Mouse (Mus musculus) hindbrain, embryonic 12.5 days (tissue): Measurements from ENCODE around the gene Atp11c. TPM values are rescaled to one million over a fixed set of nuclear protein-coding genes. Genes with fewer than 3 reads are reported as not detected.

Source experiments
- ATAC-seq: fragments of 200-750 bp; cut with Nextera tagmentation; 2 replicates; pipeline ENCODE4 v1.8.0; 2017; ENCODE audit warnings: moderate TSS enrichment; ENCODE audit not compliant: low FRiP score
- H3K27ac ChIP-seq: fragments of 300-500 bp; sonication (generic); 2 replicates; pipeline ENCODE4 v1.5.1; 2016; ENCODE audit warnings: mild to moderate bottlenecking
- H3K27me3 ChIP-seq: fragments of 300-500 bp; sonication (generic); 2 replicates; pipeline ENCODE4 v1.6.1; 2016; ENCODE audit warnings: mild to moderate bottlenecking
- H3K36me3 ChIP-seq: fragments of 300-500 bp; sonication (generic); 2 replicates; pipeline ENCODE4 v1.6.1; 2016; ENCODE audit warnings: mild to moderate bottlenecking
- H3K4me1 ChIP-seq: fragments of 300-500 bp; sonication (generic); 2 replicates; pipeline ENCODE4 v1.6.1; 2016
- H3K4me2 ChIP-seq: fragments of 300-500 bp; sonication (generic); replicated peaks from 2 replicates; pipeline ENCODE4 v1.6.1; 2016; ENCODE audit warnings: mild to moderate bottlenecking
- H3K4me3 ChIP-seq: fragments of 300-500 bp; sonication (generic); 2 replicates; pipeline ENCODE4 v1.5.1; 2016; ENCODE audit warnings: mild to moderate bottlenecking
- H3K9ac ChIP-seq: fragments of 300-500 bp; sonication (generic); 2 replicates; pipeline ENCODE4 v1.6.1; 2016; ENCODE audit warnings: mild to moderate bottlenecking, moderate library complexity
- H3K9me3 ChIP-seq: fragments of 300-500 bp; sonication (generic); replicated peaks from 2 replicates; pipeline ENCODE4 v1.6.1; 2016; ENCODE audit warnings: mild to moderate bottlenecking
- WGBS: fragments of 180-500 bp; shearing (Covaris S2); methylation state at CpG from one replicate; pipeline ENCODE4 v1.1.7; 2016; 5-methylcytosine and 5-hydroxymethylcytosine counted together
- polyA plus RNA-seq: library from polyadenylated mRNA; unstranded; fragments of >200 nt; fragmentation: Nextera tagmentation; extraction: Ambion mirVana; gene quantifications from 2 replicates; pipeline ENCODE4 v1.2.1, GENCODE M21; 2016

Atp11c gene
- polyA plus RNA-seq, 1 experiment from 2014 or later = 16.7 TPM

GRCm38 (mm10) chrX:60497750-60498149, 94.7 kb downstream of the Atp11c start:
- no peaks in the 10 kb centered on the region for H3K27me3 ChIP-seq
- no peak overlapping the region for H3K9ac ChIP-seq
- H3K9me3 ChIP-seq = no peaks in the 10 kb centered on the region
- 44% methylated on average over 1 of the region's 1 CpGs for WGBS
- no peak overlapping the region for H3K4me3 ChIP-seq
- ATAC-seq = no peak
- no peaks in the 10 kb centered on the region for H3K36me3 ChIP-seq
- H3K27ac ChIP-seq = no peak overlapping the region
- H3K4me2 ChIP-seq = no peak overlapping the region
- no peaks in the 10 kb centered on the region for H3K4me1 ChIP-seq

- H3K4me2 ChIP-seq = no peak overlapping the region
- no peak overlapping the region for H3K4me3 ChIP-seq
- ATAC-seq = no peak
- no peaks in the 10 kb centered on the region for H3K4me1 ChIP-seq
- no peaks in the 10 kb centered on the region for H3K27me3 ChIP-seq
- H3K36me3 ChIP-seq = no peaks in the 10 kb centered on the region
- H3K9me3 ChIP-seq = no peaks in the 10 kb centered on the region
- H3K9ac ChIP-seq = no peak overlapping the region
- H3K27ac ChIP-seq = no peak overlapping the region
These were observed 97.2 kb downstream of the Atp11c start for GRCm38 (mm10) chrX:60495308-60495707.

GRCm38 (mm10) chrX:60463786-60464185, 128.7 kb downstream of the Atp11c start:
- no peak for ATAC-seq
- WGBS = 16% methylated on average over 2 of the region's 2 CpGs
- H3K4me1 ChIP-seq = no peaks in the 10 kb centered on the region

GRCm38 (mm10) chrX:60414563-60415111, 177.9 kb downstream of the Atp11c start:
- Histone ChIP-seq H3K4me3 (no peak overlapping the region), H3K4me1 (no peaks in the 10 kb centered on the region), H3K36me3 (no peaks in the 10 kb centered on the region), H3K9ac (no peak overlapping the region), H3K9me3 (no peaks in the 10 kb centered on the region), H3K4me2 (no peak overlapping the region), H3K27ac (no peak overlapping the region), H3K27me3 (no peaks in the 10 kb centered on the region)
- no peak for ATAC-seq
- WGBS = 61% methylated on average over 4 of the region's 4 CpGs

More at GRCm38 (mm10) chrX:60463786-60464185, 128.7 kb downstream of the Atp11c start:
- H3K4me2 ChIP-seq = no peak overlapping the region
- H3K36me3 ChIP-seq = no peaks in the 10 kb centered on the region
- H3K9ac ChIP-seq = no peak overlapping the region
- no peak overlapping the region for H3K27ac ChIP-seq
- no peaks in the 10 kb centered on the region for H3K27me3 ChIP-seq
- H3K9me3 ChIP-seq = no peaks in the 10 kb centered on the region
- no peak overlapping the region for H3K4me3 ChIP-seq

GRCm38 (mm10) chrX:60405681-60406080, 186.8 kb downstream of the Atp11c start:
- H3K9ac ChIP-seq = no peak overlapping the region

GRCm38 (mm10) chrX:60404668-60405044, 187.8 kb downstream of the Atp11c start:
- peak; percentile 94 for ATAC-seq
- WGBS = 24% methylated on average over 16 of the region's 17 CpGs
- H3K27me3 ChIP-seq = no peaks in the 10 kb centered on the region
- peak overlapping the region; percentile 95 for H3K27ac ChIP-seq
- H3K4me3 ChIP-seq = peak overlapping the region; percentile 54
- peak overlapping the region; percentile 36 for H3K4me2 ChIP-seq
- H3K4me1 ChIP-seq = peaks cover 7% of the 10 kb centered on the region
- no peaks in the 10 kb centered on the region for H3K36me3 ChIP-seq
- H3K9ac ChIP-seq = peak overlapping the region; percentile 77
- no peaks in the 10 kb centered on the region for H3K9me3 ChIP-seq

More at GRCm38 (mm10) chrX:60405681-60406080, 186.8 kb downstream of the Atp11c start:
- H3K9me3 ChIP-seq = no peaks in the 10 kb centered on the region
- H3K27me3 ChIP-seq = no peaks in the 10 kb centered on the region
- no peak overlapping the region for H3K4me3 ChIP-seq
- no peak overlapping the region for H3K27ac ChIP-seq
- no peak for ATAC-seq
- WGBS = 72% methylated on average over 4 of the region's 4 CpGs
- peaks cover 7% of the 10 kb centered on the region for H3K4me1 ChIP-seq
- H3K36me3 ChIP-seq = no peaks in the 10 kb centered on the region
- no peak overlapping the region for H3K4me2 ChIP-seq

- Histone ChIP-seq H3K27ac (peak overlapping the region; percentile 95), H3K4me1 (peaks cover 7% of the 10 kb centered on the region), H3K9me3 (no peaks in the 10 kb centered on the region), H3K4me2 (peak overlapping the region; percentile 63), H3K36me3 (no peaks in the 10 kb centered on the region), H3K9ac (peak overlapping the region; percentile 77), H3K4me3 (peak overlapping the region; percentile 54), H3K27me3 (no peaks in the 10 kb centered on the region)
- WGBS = 18% methylated on average over 75 of the region's 126 CpGs
- peak; percentile 85 for ATAC-seq
These were observed 188.5 kb downstream of the Atp11c start for GRCm38 (mm10) chrX:60403764-60404667.

- Histone ChIP-seq H3K4me3 (peak overlapping the region; percentile 54), H3K9me3 (no peaks in the 10 kb centered on the region), H3K36me3 (no peaks in the 10 kb centered on the region), H3K4me2 (peak overlapping the region; percentile 63), H3K9ac (peak overlapping the region; percentile 75), H3K27ac (peak overlapping the region; percentile 66), H3K27me3 (no peaks in the 10 kb centered on the region), H3K4me1 (peaks cover 7% of the 10 kb centered on the region)
- ATAC-seq = peak; percentile 3; the same call in 1 of the 2 replicates
- 22% methylated on average over 36 of the region's 46 CpGs for WGBS
These were observed 189.3 kb downstream of the Atp11c start for GRCm38 (mm10) chrX:60403062-60403763.

GRCm38 (mm10) chrX:60394292-60394691, 198.2 kb downstream of the Atp11c start:
- no peak overlapping the region for H3K4me2 ChIP-seq
- WGBS = 70% methylated on average over 4 of the region's 4 CpGs

GRCm38 (mm10) chrX:60386852-60387251, 205.6 kb downstream of the Atp11c start:
- 84% methylated on average over 1 of the region's 1 CpGs for WGBS
- H3K4me3 ChIP-seq = no peak overlapping the region
- no peaks in the 10 kb centered on the region for H3K36me3 ChIP-seq
- no peaks in the 10 kb centered on the region for H3K4me1 ChIP-seq
- no peaks in the 10 kb centered on the region for H3K9me3 ChIP-seq
- no peak for ATAC-seq
- H3K27me3 ChIP-seq = no peaks in the 10 kb centered on the region
- H3K27ac ChIP-seq = no peak overlapping the region
- H3K4me2 ChIP-seq = no peak overlapping the region
- H3K9ac ChIP-seq = no peak overlapping the region

More at GRCm38 (mm10) chrX:60394292-60394691, 198.2 kb downstream of the Atp11c start:
- ATAC-seq = no peak
- H3K9me3 ChIP-seq = no peaks in the 10 kb centered on the region
- H3K27ac ChIP-seq = no peak overlapping the region
- no peaks in the 10 kb centered on the region for H3K27me3 ChIP-seq
- H3K4me3 ChIP-seq = no peak overlapping the region
- no peak overlapping the region for H3K9ac ChIP-seq
- no peaks in the 10 kb centered on the region for H3K4me1 ChIP-seq
- no peaks in the 10 kb centered on the region for H3K36me3 ChIP-seq

- H3K4me1 ChIP-seq = no peaks in the 10 kb centered on the region
These were observed 210.8 kb downstream of the Atp11c start for GRCm38 (mm10) chrX:60381711-60382110.

GRCm38 (mm10) chrX:60380386-60380785, 212.1 kb downstream of the Atp11c start:
- ATAC-seq = no peak
- Histone ChIP-seq H3K4me1 (no peaks in the 10 kb centered on the region), H3K4me3 (no peak overlapping the region), H3K9ac (no peak overlapping the region), H3K9me3 (no peaks in the 10 kb centered on the region), H3K27me3 (no peaks in the 10 kb centered on the region), H3K4me2 (no peak overlapping the region), H3K27ac (no peak overlapping the region), H3K36me3 (no peaks in the 10 kb centered on the region)

More at GRCm38 (mm10) chrX:60381711-60382110, 210.8 kb downstream of the Atp11c start:
- H3K36me3 ChIP-seq = no peaks in the 10 kb centered on the region
- H3K9ac ChIP-seq = no peak overlapping the region
- ATAC-seq = no peak
- no peak overlapping the region for H3K4me2 ChIP-seq
- no peaks in the 10 kb centered on the region for H3K9me3 ChIP-seq
- no peak overlapping the region for H3K27ac ChIP-seq
- H3K27me3 ChIP-seq = no peaks in the 10 kb centered on the region
- H3K4me3 ChIP-seq = no peak overlapping the region
- 81% methylated on average over 2 of the region's 2 CpGs for WGBS
